Mouse (Mus musculus) thymus, adult 2 months (tissue): ENCODE data around the gene Fam131c. TPM values are rescaled to one million over a fixed set of nuclear protein-coding genes. Genes with fewer than 3 reads are reported as not detected.

Experiments
- DNase-seq: peaks from one replicate; pipeline ENCODE4 v3.0.0; 2021
- H3K27ac ChIP-seq: fragments of 200-500 bp; 2 replicates; pipeline ENCODE4 v1.5.1; 2012; ENCODE audit warnings: low read length, control low read depth; ENCODE audit not compliant: control insufficient read depth, insufficient read depth
- H3K27me3 ChIP-seq: fragments of 200-500 bp; 2 replicates; pipeline ENCODE4 v1.6.1; 2012; ENCODE audit warnings: mild to moderate bottlenecking, low read length, moderate library complexity, mixed read lengths; ENCODE audit not compliant: control insufficient read depth, insufficient read depth
- H3K36me3 ChIP-seq: fragments of 200-500 bp; 2 replicates; pipeline ENCODE4 v1.6.1; 2012; ENCODE audit warnings: mild to moderate bottlenecking, low read length, moderate library complexity; ENCODE audit not compliant: control insufficient read depth, insufficient read depth
- H3K4me1 ChIP-seq: fragments of 200-500 bp; replicated peaks from 2 replicates; pipeline ENCODE4 v1.6.1; 2012; ENCODE audit warnings: low read length; ENCODE audit not compliant: control insufficient read depth, insufficient read depth
- H3K4me3 ChIP-seq: fragments of 200-500 bp; 2 replicates; pipeline ENCODE4 v1.5.1; 2012; ENCODE audit warnings: mild to moderate bottlenecking, low read length, control low read depth, moderate library complexity; ENCODE audit not compliant: control insufficient read depth, insufficient read depth
- CTCF ChIP-seq: fragments of 200-500 bp; IDR thresholded peaks from 2 replicates; pipeline ENCODE4 v1.5.1; 2012; ENCODE audit warnings: mild to moderate bottlenecking, control low read depth, low read length, moderate library complexity, borderline replicate concordance; ENCODE audit not compliant: control insufficient read depth, poor library complexity, insufficient read depth; ENCODE audit errors: extremely low read depth
- POLR2A ChIP-seq: fragments of 200-500 bp; IDR thresholded peaks from 2 replicates; pipeline ENCODE4 v1.6.1; 2012; ENCODE audit warnings: mild to moderate bottlenecking, low read length, control low read depth, moderate library complexity; ENCODE audit not compliant: control insufficient read depth, poor library complexity, insufficient read depth; ENCODE audit errors: extremely low read depth
- WGBS: fragments of 180-500 bp; shearing (Covaris S2); methylation state at CpG from one replicate; pipeline ENCODE4 v1.1.7; 2018; 5-methylcytosine and 5-hydroxymethylcytosine counted together
- polyA plus RNA-seq: library from polyadenylated mRNA; depleted of rRNA; stranded (reverse); fragments of >200 nt; gene quantifications from 2 replicates; pipeline ENCODE4 v1.2.3, GENCODE M21; 2012

Fam131c gene
- polyA plus RNA-seq, 1 experiment, result 0.40 TPM

DNA sequence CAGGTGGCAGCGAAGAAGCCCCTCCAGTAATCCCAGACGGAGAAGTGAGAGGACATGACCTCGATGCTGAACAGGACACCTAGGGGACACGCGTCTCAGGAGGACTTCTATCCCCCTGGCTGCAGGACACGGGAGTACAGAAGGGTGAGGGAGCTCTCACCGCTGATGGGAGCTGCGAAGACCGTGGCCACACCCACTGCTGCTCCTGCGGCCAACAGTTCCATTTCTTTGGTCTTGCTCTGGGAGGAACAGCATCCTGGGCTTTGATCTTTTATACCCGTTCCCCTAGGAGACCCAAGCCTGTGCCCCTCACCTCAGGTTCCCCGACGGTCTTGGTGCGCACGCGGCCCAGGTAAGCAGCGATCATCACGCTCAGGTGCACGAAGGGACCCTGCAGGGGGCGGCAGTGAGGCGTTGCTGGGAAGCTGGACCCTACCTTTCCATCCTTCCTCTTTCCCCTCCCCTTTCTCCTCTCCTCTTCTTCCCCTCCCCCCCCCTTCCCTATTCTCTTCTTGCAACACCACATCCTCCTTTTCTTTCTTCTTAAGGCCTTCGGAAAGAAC lies 43.5 kb downstream of the Fam131c start:
- Histone ChIP-seq H3K36me3 (no peaks in the 10 kb centered on the region), H3K27ac (no peak overlapping the region), H3K27me3 (no peaks in the 10 kb centered on the region), H3K4me3 (no peak overlapping the region), H3K4me1 (no peaks in the 10 kb centered on the region)
- DNase-seq, result no peak
- WGBS, result 38% methylated on average over 22 of the region's 22 CpGs
- TF ChIP-seq CTCF, result peak; percentile 43; the same call in 1 of the 2 replicates
- no peak for TF ChIP-seq POLR2A

DNA sequence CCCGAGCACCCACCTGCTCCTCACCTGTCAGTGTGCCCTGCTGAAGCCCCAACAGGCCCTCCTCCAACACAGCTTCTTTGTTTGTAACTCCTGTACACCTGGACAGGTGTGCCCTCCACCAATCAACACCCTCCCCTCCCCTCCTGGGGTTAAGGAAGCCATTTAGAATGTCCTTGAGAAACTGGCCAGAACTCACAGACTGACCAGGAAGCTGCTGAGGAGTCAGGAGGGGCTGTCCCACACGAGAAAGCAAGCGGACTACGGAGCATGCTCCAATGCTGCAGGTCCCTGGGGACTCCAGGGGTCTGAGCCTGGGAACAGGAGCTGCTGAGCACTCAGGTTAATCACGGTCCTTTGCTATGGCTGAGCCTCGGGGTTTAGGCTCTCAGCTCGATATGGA lies 47.9 kb downstream of the Fam131c start, which contains the start of gene Clcnkb:
Gene Clcnkb, minus strand, starts transcription at position 91 of the 400 bp plus-strand sequence.
- Histone ChIP-seq H3K4me3 (no peak within 1 kb of the TSS), H3K27ac (no peak within 1 kb of the TSS), H3K27me3 (no peaks in the 10 kb centered on the region), H3K4me1 (peaks cover 15% of the 10 kb centered on the region), H3K36me3 (no peaks in the 10 kb centered on the region)
- WGBS, result 91% methylated on average over 7 of the region's 7 CpGs
- TF ChIP-seq POLR2A (no peak), CTCF (no peak)
- DNase-seq, result no peak

DNA sequence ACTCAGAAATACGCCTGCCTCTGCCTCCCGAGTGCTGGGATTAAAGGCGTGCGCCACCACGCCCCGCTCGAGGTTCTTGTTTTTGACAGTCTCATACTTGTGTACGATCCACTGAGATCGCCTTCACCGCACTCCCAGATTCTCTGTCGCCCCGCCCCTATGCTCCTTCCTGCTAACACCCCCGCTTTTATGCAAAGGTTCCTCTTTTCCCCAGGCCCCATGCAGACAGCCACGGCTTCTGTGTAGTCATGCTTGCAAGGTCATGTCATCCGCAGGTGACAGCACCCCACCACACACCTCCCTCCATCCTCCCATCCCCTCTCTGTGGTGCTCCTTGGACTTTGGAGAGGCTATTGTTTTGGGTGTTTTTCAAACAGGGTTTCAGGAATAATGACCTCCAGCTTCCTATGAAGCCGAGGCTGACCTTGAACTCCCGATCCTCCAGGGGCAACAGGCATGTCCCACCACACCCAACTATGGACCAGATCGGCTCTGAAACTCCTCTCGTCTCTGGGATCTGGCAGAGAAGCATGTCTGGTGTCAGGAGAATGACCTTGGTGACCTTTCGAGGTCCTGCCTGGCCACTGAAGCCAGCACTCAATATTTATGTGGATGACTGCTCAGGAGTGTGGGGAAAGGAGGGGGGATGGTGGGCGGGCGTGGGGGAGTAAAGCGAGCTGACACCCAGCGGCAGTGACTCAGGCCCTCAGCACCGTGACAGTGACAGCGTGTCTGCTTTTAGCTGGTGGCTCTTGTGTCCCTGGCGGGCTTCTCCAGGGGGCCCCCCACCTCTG lies 51.6 kb downstream of the Fam131c start:
- 12% methylated on average over 27 of the region's 27 CpGs for WGBS
- peak; percentile 15 for DNase-seq
- no peak overlapping the region for H3K27ac ChIP-seq
- H3K4me1 ChIP-seq, result peaks cover 15% of the 10 kb centered on the region
- no peaks in the 10 kb centered on the region for H3K36me3 ChIP-seq
- H3K27me3 ChIP-seq, result no peaks in the 10 kb centered on the region
- TF ChIP-seq POLR2A, result no peak
- no peak for TF ChIP-seq CTCF
- H3K4me3 ChIP-seq, result no peak overlapping the region

DNA sequence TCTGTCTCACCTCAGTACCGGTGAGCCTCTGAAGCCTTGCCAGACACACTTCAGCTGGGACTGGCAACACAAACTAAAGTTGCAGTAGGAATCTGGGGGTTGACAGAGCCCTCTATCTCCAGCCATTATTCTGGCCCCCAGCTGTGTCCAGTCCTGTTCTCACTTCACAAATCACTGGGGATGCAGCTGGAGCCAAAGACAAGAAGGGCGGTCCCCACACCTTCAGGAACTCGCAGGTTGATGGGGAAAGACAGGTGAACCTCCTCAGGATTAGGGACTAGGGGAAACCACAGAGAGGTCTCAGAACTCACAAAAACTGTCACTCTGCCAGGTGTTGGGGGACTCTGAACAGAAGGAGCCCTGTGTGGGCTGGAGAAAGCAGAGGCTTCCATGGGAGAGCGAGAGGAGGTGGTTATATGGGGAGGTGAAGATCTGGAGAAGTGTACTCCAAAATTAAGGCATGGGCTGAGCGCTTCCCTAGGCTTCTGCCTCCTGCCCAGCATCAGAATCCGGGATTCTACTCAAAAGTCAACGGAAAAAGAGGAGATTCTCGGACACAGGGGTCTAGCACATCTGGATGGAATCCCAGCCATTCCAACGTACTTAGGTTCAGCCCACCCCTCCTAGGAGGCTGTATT lies 52.3 kb downstream of the Fam131c start, which contains the start of gene Hspb7:
Gene Hspb7, plus strand, starts transcription at position 588 of the 638 bp plus-strand sequence.
- Histone ChIP-seq H3K36me3 (no peaks in the 10 kb centered on the region), H3K27ac (no peak within 1 kb of the TSS), H3K4me1 (peaks cover 21% of the 10 kb centered on the region), H3K4me3 (no peak within 1 kb of the TSS), H3K27me3 (no peaks in the 10 kb centered on the region)
- 61% methylated on average over 9 of the region's 9 CpGs for WGBS
- TF ChIP-seq CTCF (no peak), POLR2A (no peak)
- DNase-seq, result no peak

DNA sequence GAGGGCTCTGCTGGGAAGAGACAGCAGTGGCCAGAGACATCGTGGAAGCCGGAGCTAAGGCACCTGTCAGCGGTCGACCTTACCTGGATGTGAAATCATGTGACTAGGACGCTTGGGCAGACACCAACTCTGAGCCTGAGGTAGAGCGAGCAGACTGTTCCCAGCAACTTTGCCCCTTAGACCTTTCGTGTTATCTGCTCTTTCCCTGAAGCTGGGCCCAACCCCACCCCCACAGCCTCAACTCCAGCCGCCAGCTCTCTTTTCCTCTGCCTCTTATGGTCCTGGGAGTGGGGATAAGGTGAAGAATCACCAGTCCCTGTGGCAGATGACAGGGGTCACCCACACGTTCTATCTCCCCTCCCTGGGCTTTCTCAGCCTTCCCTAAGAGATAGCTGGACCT lies 52.9 kb downstream of the Fam131c start:
- DNase-seq, result no peak
- no peaks in the 10 kb centered on the region for H3K36me3 ChIP-seq
- no peak overlapping the region for H3K27ac ChIP-seq
- no peak overlapping the region for H3K4me3 ChIP-seq
- WGBS, result 89% methylated on average over 9 of the region's 9 CpGs
- peaks cover 24% of the 10 kb centered on the region for H3K4me1 ChIP-seq
- H3K27me3 ChIP-seq, result no peaks in the 10 kb centered on the region
- TF ChIP-seq CTCF (no peak), POLR2A (no peak)

DNA sequence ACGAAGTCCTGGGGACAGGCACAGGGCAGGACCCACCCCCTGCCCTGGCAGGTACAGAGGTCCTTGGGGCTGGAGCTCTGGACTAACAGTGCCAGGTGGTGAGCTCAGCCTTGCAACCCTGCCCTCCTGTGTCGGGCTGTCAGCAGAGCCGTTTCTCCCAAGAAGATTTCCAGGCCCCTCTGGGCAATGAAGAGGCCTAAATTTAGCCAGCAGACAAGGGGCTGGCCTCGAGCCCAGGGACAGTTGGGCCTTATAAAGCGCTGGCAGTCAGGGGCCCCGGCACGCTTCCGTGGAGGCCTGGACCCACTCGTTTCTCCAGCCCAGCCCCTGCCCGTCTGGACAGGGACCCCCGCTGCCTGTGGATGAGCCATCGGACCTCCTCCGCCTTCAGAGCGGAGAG lies 53.4 kb downstream of the Fam131c start:
- WGBS, result 92% methylated on average over 14 of the region's 14 CpGs
- Histone ChIP-seq H3K4me1 (peaks cover 27% of the 10 kb centered on the region), H3K36me3 (no peaks in the 10 kb centered on the region), H3K27ac (no peak overlapping the region), H3K27me3 (no peaks in the 10 kb centered on the region), H3K4me3 (no peak overlapping the region)
- no peak for DNase-seq
- TF ChIP-seq CTCF (no peak), POLR2A (no peak)
